Mouse (Mus musculus): ENCODE measurements around the gene Stat3. TPM values are rescaled to one million over a fixed set of nuclear protein-coding genes. Genes with fewer than 3 reads are reported as not detected.
A peak's percentile ranks its signal among the peaks of the same experiment; 100 is the strongest.

The Stat3 gene
- polyA plus RNA-seq, 1 experiment: 82.6 TPM

DNA sequence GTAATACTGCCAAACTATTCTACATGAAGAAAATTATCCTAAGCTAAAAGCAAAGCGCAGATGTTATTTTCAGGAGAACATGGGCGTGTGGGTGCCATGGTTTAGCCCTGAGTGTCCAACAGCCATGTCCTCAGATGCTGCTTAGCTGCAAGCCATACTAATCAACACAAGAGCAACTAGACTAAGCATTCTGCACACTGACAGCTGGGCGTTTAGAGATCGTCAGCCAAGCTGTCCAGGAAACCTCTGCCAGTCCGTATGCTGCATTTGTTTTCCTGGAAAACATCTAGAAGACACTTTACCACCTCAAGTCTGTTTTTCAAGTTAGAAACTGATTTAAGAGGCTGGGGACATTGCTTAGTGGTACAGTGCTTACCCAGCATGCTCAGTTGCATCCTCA, 24.9 kb downstream of the Stat3 start:
- TF ChIP-seq GATA1 (IDR thresholded peaks at IDR 0.05; ENCODE audit: borderline replicate concordance, low read length) (no peak), FLI1 (IDR thresholded peaks at IDR 0.05; ENCODE audit: low read length) (no peak)
- Histone ChIP-seq H3K27me3 (replicated peaks) (no peaks in the 10 kb centered on the region), H3K36me3 (replicated peaks; ENCODE audit: low read length) (peaks cover 96% of the 10 kb centered on the region), H3K4me3 (replicated peaks) (no peak overlapping the region), H3K9me3 (peaks cover 6% of the 10 kb centered on the region), H3K4me1 (peaks cover 80% of the 10 kb centered on the region)

- TF ChIP-seq GATA1 (IDR thresholded peaks at IDR 0.05; ENCODE audit: borderline replicate concordance, low read length) (no peak), FLI1 (IDR thresholded peaks at IDR 0.05; ENCODE audit: low read length) (no peak)
- H3K4me3 ChIP-seq (replicated peaks): no peak overlapping the region
- H3K9me3 ChIP-seq: peaks cover 6% of the 10 kb centered on the region
- H3K4me1 ChIP-seq: peaks cover 81% of the 10 kb centered on the region
- H3K36me3 ChIP-seq (replicated peaks; ENCODE audit: low read length): peaks cover 94% of the 10 kb centered on the region
- H3K27me3 ChIP-seq (replicated peaks): no peaks in the 10 kb centered on the region
Measured at GRCm38 (mm10) chr11:100912401-100913155, 26.8 kb downstream of the Stat3 start.

GRCm38 (mm10) chr11:100908567-100908966, 30.8 kb downstream of the Stat3 start:
- H3K27me3 ChIP-seq (replicated peaks): no peaks in the 10 kb centered on the region
- peaks cover 81% of the 10 kb centered on the region for H3K4me1 ChIP-seq
- TF ChIP-seq GATA1 (IDR thresholded peaks at IDR 0.05; ENCODE audit: borderline replicate concordance, low read length) (no peak), FLI1 (IDR thresholded peaks at IDR 0.05; ENCODE audit: low read length) (no peak)
- no peaks in the 10 kb centered on the region for H3K9me3 ChIP-seq
- peaks cover 95% of the 10 kb centered on the region for H3K36me3 ChIP-seq (replicated peaks; ENCODE audit: low read length)
- no peak overlapping the region for H3K4me3 ChIP-seq (replicated peaks)

DNA sequence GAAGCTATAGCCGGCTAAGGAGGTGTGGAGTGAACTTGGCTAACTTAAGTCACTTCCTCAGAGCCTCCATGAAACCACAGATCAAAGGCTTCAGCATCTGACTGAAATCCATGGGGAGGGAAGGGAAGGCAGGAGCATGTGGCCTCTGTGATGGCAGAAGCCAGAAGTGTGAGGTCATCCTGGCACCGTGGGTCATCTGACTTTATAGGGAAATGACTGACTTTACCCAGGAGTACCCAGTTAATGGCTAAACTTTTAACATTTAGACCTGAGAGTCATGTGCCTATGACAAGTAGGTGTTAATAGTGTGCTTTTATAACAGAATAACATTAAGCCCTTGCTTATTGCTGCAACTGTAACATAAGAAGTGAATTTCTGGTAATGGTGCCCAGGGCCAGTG, 31.2 kb downstream of the Stat3 start:
- peaks cover 96% of the 10 kb centered on the region for H3K36me3 ChIP-seq (replicated peaks; ENCODE audit: low read length)
- no peaks in the 10 kb centered on the region for H3K27me3 ChIP-seq (replicated peaks)
- H3K4me1 ChIP-seq: peaks cover 80% of the 10 kb centered on the region
- no peaks in the 10 kb centered on the region for H3K9me3 ChIP-seq
- no peak for TF ChIP-seq FLI1 (IDR thresholded peaks at IDR 0.05; ENCODE audit: low read length)
- TF ChIP-seq GATA1 (IDR thresholded peaks at IDR 0.05; ENCODE audit: borderline replicate concordance, low read length): no peak
- no peak overlapping the region for H3K4me3 ChIP-seq (replicated peaks)

DNA sequence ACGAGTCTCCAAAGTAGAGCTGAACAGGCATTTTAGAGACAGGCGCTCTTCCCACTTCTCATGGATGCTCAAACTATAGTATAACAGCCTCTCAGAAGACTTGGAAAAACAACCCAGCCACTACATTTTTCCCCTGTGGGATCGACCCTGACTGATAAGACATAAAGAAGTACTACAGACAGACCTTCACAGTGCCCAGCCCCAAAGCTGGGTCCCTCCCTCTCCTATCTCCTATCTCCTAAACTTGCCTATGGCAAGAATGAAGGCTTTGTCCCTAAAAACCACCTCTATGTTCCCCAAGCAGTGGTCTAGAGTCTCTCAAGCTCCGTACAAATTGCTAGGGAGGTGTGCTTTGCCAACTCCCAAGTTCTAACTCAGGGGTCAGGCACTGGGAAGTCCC, 32.5 kb downstream of the Stat3 start:
- Histone ChIP-seq H3K36me3 (replicated peaks; ENCODE audit: low read length) (peaks cover 96% of the 10 kb centered on the region), H3K4me3 (replicated peaks) (no peak overlapping the region), H3K4me1 (peaks cover 70% of the 10 kb centered on the region), H3K9me3 (no peaks in the 10 kb centered on the region), H3K27me3 (replicated peaks) (no peaks in the 10 kb centered on the region)
- no peak for TF ChIP-seq FLI1 (IDR thresholded peaks at IDR 0.05; ENCODE audit: low read length)

DNA sequence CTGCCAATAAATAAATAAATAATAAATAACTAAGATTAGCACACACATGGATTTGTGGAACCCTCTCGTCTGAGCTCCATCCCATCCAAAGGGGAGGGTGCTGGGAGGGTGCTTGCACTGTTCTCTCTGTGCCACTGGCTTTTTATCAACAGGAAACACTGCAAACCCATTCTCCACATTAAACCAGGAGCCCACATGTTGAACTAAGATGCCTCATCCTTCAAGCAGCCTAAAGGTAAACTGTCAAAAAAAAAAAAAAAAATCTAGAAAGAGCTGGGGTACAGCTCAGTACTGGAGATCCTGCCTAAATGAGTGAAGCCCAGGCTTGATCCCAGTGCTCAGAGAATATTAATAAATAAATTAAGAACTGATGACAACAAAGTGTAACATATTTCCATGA, 33.4 kb downstream of the Stat3 start:
- Histone ChIP-seq H3K9me3 (no peaks in the 10 kb centered on the region), H3K4me3 (replicated peaks) (no peak overlapping the region), H3K4me1 (peaks cover 63% of the 10 kb centered on the region), H3K27me3 (replicated peaks) (no peaks in the 10 kb centered on the region), H3K36me3 (replicated peaks; ENCODE audit: low read length) (peaks cover 96% of the 10 kb centered on the region)
- TF ChIP-seq FLI1 (IDR thresholded peaks at IDR 0.05; ENCODE audit: low read length) (no peak), GATA1 (IDR thresholded peaks at IDR 0.05; ENCODE audit: borderline replicate concordance, low read length) (no peak)

DNA sequence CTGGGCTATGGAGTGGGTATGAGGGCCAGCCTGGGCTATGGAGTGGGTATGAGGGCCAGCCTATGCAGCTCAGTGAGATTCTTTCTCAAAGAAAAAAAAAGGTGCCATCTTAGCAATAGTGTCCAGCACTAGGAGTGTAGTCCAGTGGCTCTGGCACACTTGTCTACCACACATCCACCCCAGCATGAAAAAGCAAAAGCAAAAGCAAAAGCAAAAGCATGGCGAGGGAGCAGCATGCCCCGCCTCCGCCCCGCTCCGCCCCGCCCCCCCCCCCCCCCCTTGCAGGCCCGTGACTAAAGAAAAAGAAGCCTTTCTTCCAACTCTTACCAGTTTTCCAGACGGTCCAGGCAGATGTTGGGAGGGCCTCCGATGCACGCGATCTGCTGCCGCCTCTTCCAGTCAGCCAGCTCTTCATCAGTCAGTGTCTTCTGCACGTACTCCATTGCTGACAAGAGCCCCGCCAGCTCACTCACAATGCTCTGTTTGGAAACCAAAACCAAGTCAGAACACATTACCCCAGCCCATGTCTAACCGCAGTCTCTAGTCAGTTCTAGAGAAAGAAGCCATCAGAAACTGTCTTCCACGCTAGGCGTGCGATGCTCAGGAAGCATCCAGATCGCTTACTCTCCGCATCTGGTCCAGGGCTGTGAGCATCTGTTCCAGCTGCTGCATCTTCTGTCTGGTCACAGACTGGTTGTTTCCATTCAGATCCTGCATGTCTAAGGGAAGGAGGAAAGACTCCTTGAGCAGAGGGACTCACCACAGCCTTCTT, 34.6 kb downstream of the Stat3 start:
- H3K4me1 ChIP-seq: peaks cover 57% of the 10 kb centered on the region
- H3K27me3 ChIP-seq (replicated peaks): no peaks in the 10 kb centered on the region
- peaks cover 96% of the 10 kb centered on the region for H3K36me3 ChIP-seq (replicated peaks; ENCODE audit: low read length)
- TF ChIP-seq GATA1 (IDR thresholded peaks at IDR 0.05; ENCODE audit: borderline replicate concordance, low read length) (no peak), FLI1 (IDR thresholded peaks at IDR 0.05; ENCODE audit: low read length) (no peak)
- peak overlapping the region; percentile 56 for H3K4me3 ChIP-seq (replicated peaks)
- H3K9me3 ChIP-seq: no peaks in the 10 kb centered on the region

DNA sequence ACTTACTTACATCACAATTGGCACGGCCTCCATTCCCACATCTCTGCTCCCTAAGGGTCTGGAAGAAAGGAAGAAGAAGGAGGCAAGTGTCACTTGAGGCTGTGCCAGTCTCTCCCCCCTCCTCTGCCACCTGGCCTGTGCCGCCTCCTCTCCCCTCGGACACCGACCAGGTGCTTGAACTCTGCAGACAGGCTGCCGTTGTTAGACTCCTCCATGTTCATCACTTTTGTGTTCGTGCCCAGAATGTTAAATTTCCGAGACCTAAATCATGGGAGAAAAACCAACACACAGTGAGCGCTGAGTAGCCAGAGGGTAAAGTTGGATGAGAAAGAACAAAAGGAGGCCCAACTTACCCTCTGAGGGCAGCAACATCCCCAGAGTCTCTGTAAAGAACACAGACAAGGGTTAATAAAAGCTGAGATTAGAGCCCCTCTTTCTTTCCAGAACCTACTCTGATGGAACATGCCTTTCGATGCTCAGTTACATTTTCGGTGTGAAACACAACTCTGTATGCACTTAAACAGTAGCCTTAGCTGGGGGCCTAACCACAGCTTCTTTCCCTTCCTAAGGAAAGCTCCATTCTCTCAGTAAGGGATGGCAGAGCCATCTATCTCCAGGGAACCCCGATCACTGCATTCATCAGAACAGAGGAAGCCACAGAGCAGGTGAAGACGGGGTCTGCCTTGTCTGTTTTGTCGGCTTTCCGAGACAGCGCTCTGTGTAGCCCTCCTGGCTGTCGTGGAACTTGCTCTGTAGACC, 40.7 kb downstream of the Stat3 start:
- Histone ChIP-seq H3K9me3 (no peaks in the 10 kb centered on the region), H3K36me3 (replicated peaks; ENCODE audit: low read length) (peaks cover 97% of the 10 kb centered on the region), H3K4me3 (replicated peaks) (no peak overlapping the region), H3K4me1 (peaks cover 32% of the 10 kb centered on the region), H3K27me3 (replicated peaks) (no peaks in the 10 kb centered on the region)
- TF ChIP-seq FLI1 (IDR thresholded peaks at IDR 0.05; ENCODE audit: low read length) (no peak), GATA1 (IDR thresholded peaks at IDR 0.05; ENCODE audit: borderline replicate concordance, low read length) (no peak)

GRCm38 (mm10) chr11:100897294-100898231, 41.8 kb downstream of the Stat3 start:
- TF ChIP-seq FLI1 (IDR thresholded peaks at IDR 0.05; ENCODE audit: low read length) (no peak), GATA1 (IDR thresholded peaks at IDR 0.05; ENCODE audit: borderline replicate concordance, low read length) (no peak)

More at GRCm38 (mm10) chr11:100897294-100898231, 41.8 kb downstream of the Stat3 start:
- Histone ChIP-seq H3K4me3 (replicated peaks) (no peak overlapping the region), H3K4me1 (peaks cover 38% of the 10 kb centered on the region), H3K9me3 (no peaks in the 10 kb centered on the region), H3K27me3 (replicated peaks) (no peaks in the 10 kb centered on the region), H3K36me3 (replicated peaks; ENCODE audit: low read length) (peaks cover 98% of the 10 kb centered on the region)

Data from megakaryocyte, embryonic 14.5 days (primary cell).